Mouse (Mus musculus): Measurements from ENCODE around the gene Rhoq.

GRCm38 (mm10) chr17:86966040-86966439 is 3.2 kb downstream of the Rhoq start:
- TF ChIP-seq CTCF (IDR thresholded peaks at IDR 0.05; ENCODE audit: extremely low read depth, insufficient read length, insufficient replicate concordance, low read depth, low read length) (no peak), POLR2A (IDR thresholded peaks at IDR 0.05; ENCODE audit: low read depth, low read length) (no peak)
